8 mouse cellular contexts compared by ENCODE assay signal in genomic region chr5:100039602-100040142, GRCm38 (mm10). TPM values are rescaled to one million over a fixed set of nuclear protein-coding genes. Genes with fewer than 3 reads are reported as not detected.
DNase-seq lines count a peak whose midpoint lies in the region; ATAC-seq and TF ChIP-seq lines count a peak whose summit lies in the region.

TSS of gene Hnrnpdl (minus strand) at chr5:100039664.
TSS of gene Enoph1 (plus strand) at chr5:100039985.

- H3K4me1 ChIP-seq in MEL (ENCODE audit: control insufficient read depth in 1 of 2, insufficient read depth in 2 of 2, low read length in 2 of 2): peaks cover 2 to 20% of the 10 kb centered on the region in 2 experiments
- no peaks in the 10 kb centered on the region for H3K4me1 ChIP-seq in cerebellum, adult 2 months (ENCODE audit: control insufficient read depth, insufficient read depth, low read length)
- peaks cover 15% of the 10 kb centered on the region for H3K4me1 ChIP-seq in lung, postnatal 0 days (ENCODE audit: insufficient read depth, low read depth, low read length)

- peak; percentile 97 for DNase-seq in MEL (ENCODE audit: low read depth, low spot score)
- peak; percentile 93 to 98 for DNase-seq in cerebellum, adult 2 months
- DNase-seq in forelimb bud, embryonic 11.5 days (ENCODE audit: low read depth, low spot score): peak; percentile 95
- DNase-seq in layer of hippocampus, adult 9-11 months: peak; percentile 97
- peak; percentile 97 for DNase-seq in lung, postnatal 0 days (ENCODE audit: low spot score)
- DNase-seq in ovary, postnatal 14 days (ENCODE audit: low spot score): peak; percentile 89
- DNase-seq in thymus, postnatal 14 days: peak; percentile 94

- no peak for TF ChIP-seq RAD21 in MEL (IDR thresholded peaks at IDR 0.05; ENCODE audit: low read depth, low read length)

- H3K27ac ChIP-seq in MEL (ENCODE audit: control insufficient read depth, low read depth, low read length): peak within 1 kb of the TSS; percentile 91
- peak within 1 kb of the TSS; percentile 96 for H3K27ac ChIP-seq in cerebellum, adult 2 months (ENCODE audit: insufficient read depth, low read length)
- peak within 1 kb of the TSS; percentile 91 for H3K27ac ChIP-seq in lung, postnatal 0 days (ENCODE audit: low read length)

- H3K79me2 ChIP-seq in MEL (ENCODE audit: control insufficient read depth, insufficient read depth, low read length, poor library complexity): peaks cover 88% of the 10 kb centered on the region

- peak within 1 kb of the TSS; percentile 97 to 98 for H3K4me3 ChIP-seq in MEL (ENCODE audit: control insufficient read depth in 1 of 2, insufficient read depth in 1 of 2, low read depth in 2 of 2, low read length in 2 of 2)
- H3K4me3 ChIP-seq in cerebellum, adult 2 months (replicated peaks; ENCODE audit: insufficient read depth, low read depth, low read length): peak within 1 kb of the TSS; percentile 97
- peak within 1 kb of the TSS; percentile 99 for H3K4me3 ChIP-seq in lung, postnatal 0 days (ENCODE audit: low read depth, low read length)

- TF ChIP-seq EP300 in MEL (IDR thresholded peaks at IDR 0.05; ENCODE audit: low read depth in 1 of 2, low read length in 2 of 2): no peak
- no peak for TF ChIP-seq EP300 in lung, postnatal 0 days (IDR thresholded peaks at IDR 0.05)

- no peak for TF ChIP-seq CTCF in MEL (IDR thresholded peaks at IDR 0.05 in 2 of 3, conservative IDR thresholded peaks at IDR 0.05 in 1 of 3; ENCODE audit: control insufficient read depth in 1 of 3, insufficient read depth in 1 of 3, low read depth in 2 of 3, low read length in 3 of 3, poor library complexity in 1 of 3, severe bottlenecking in 1 of 3)
- no peak for TF ChIP-seq CTCF in cerebellum, adult 2 months (IDR thresholded peaks at IDR 0.05; ENCODE audit: borderline replicate concordance, insufficient read depth, low read depth, low read length)
- TF ChIP-seq CTCF in lung, postnatal 0 days (IDR thresholded peaks at IDR 0.05): peak; percentile 27; the same call in 1 of the 2 replicates

- H3K9me3 ChIP-seq in MEL (replicated peaks; ENCODE audit: insufficient read depth, low read length): no peaks in the 10 kb centered on the region
- no peaks in the 10 kb centered on the region for H3K9me3 ChIP-seq in lung, postnatal 0 days (ENCODE audit: low read length)

- peak within 1 kb of the TSS; percentile 98 for H3K4me2 ChIP-seq in lung, postnatal 0 days (replicated peaks; ENCODE audit: low read depth, low read length)

- peak; percentile 58 to 67 for ATAC-seq in hematopoietic stem cell, adult 5-6 weeks (replicated peaks in 1 of 2; ENCODE audit: insufficient read depth in 1 of 2, low FRiP score in 2 of 2, low TSS enrichment in 1 of 2, low read depth in 1 of 2, poor library complexity in 2 of 2, severe bottlenecking in 2 of 2)
- ATAC-seq in lung, postnatal 0 days: peak; percentile 83

- peak; percentile 66 to 80 for TF ChIP-seq POLR2A in MEL (IDR thresholded peaks at IDR 0.05; ENCODE audit: control insufficient read depth in 1 of 2, insufficient read depth in 1 of 2, low read depth in 1 of 2, low read length in 2 of 2, poor library complexity in 1 of 2)
- TF ChIP-seq POLR2A in cerebellum, adult 2 months (IDR thresholded peaks at IDR 0.05; ENCODE audit: borderline replicate concordance, insufficient read depth, low read length): peak; percentile 57; the same call in 1 of the 2 replicates

- 1% methylated on average over 57 of the region's 57 CpGs for WGBS in cerebellum, adult 2 months
- WGBS in lung, postnatal 0 days: under 1% methylated on average over 51 of the region's 57 CpGs

- peak within 1 kb of the TSS; percentile 98 for H3K9ac ChIP-seq in MEL (ENCODE audit: control insufficient read depth, low read depth, low read length, poor library complexity, severe bottlenecking)
- H3K9ac ChIP-seq in lung, postnatal 0 days (replicated peaks; ENCODE audit: low read depth): peak within 1 kb of the TSS; percentile 87

- H3K36me3 ChIP-seq in MEL (ENCODE audit: control insufficient read depth in 1 of 2, insufficient read depth in 2 of 2, low read length in 2 of 2): peaks cover 25 to 39% of the 10 kb centered on the region in 2 experiments
- peaks cover 5% of the 10 kb centered on the region; the same call in 1 of the 2 replicates for H3K36me3 ChIP-seq in lung, postnatal 0 days (ENCODE audit: insufficient read depth, low read length)

- no peaks in the 10 kb centered on the region for H3K27me3 ChIP-seq in MEL (ENCODE audit: control insufficient read depth in 1 of 2, insufficient read depth in 2 of 2, low read length in 2 of 2)
- no peaks in the 10 kb centered on the region for H3K27me3 ChIP-seq in cerebellum, adult 2 months (ENCODE audit: control insufficient read depth, insufficient read depth, low read length)
- no peaks in the 10 kb centered on the region for H3K27me3 ChIP-seq in lung, postnatal 0 days (replicated peaks; ENCODE audit: insufficient read depth, low read length)

TF ChIP-seq in MEL, 35 proteins besides CTCF, POLR2A, EP300 and RAD21 (continues in another document):
- TF ChIP-seq SMC3 (IDR thresholded peaks at IDR 0.05; ENCODE audit: low read depth, low read length) (no peak), CHD1 (IDR thresholded peaks at IDR 0.05; ENCODE audit: low read depth, low read length) (no peak), MXI1 (IDR thresholded peaks at IDR 0.05; ENCODE audit: low read depth, low read length) (peak; percentile 97), ETS1 (IDR thresholded peaks at IDR 0.05; ENCODE audit: low read depth, low read length) (0 out of 2 replicates have a peak, but pooled peaks have one; percentile 37), POLR2AphosphoS5 (IDR thresholded peaks at IDR 0.05; ENCODE audit: borderline replicate concordance, low read depth, low read length) (no peak), ZKSCAN1 (IDR thresholded peaks at IDR 0.05; ENCODE audit: low read depth, low read length) (no peak), ELF1 (IDR thresholded peaks at IDR 0.05; ENCODE audit: low read depth, low read length) (peak; percentile 8; the same call in 1 of the 2 replicates), MYC (IDR thresholded peaks at IDR 0.05; ENCODE audit: low read depth, low read length) (peak; percentile 68; the same call in 1 of the 2 replicates), RCOR1 (IDR thresholded peaks at IDR 0.05; ENCODE audit: low read depth, low read length) (no peak), CHD2 (IDR thresholded peaks at IDR 0.05; ENCODE audit: low read length) (no peak), MAX (IDR thresholded peaks at IDR 0.05; ENCODE audit: low read length) (peak; percentile 89), NRF1 (IDR thresholded peaks at IDR 0.05; ENCODE audit: insufficient read depth, low read depth, low read length, poor library complexity, severe bottlenecking) (peak; percentile 62), MYB (IDR thresholded peaks at IDR 0.05; ENCODE audit: low read depth, low read length) (no peak), TBP (IDR thresholded peaks at IDR 0.05; ENCODE audit: low read depth, low read length) (peak; percentile 52; the same call in 1 of the 2 replicates), MAFK (IDR thresholded peaks at IDR 0.05; ENCODE audit: borderline replicate concordance, low read depth, low read length) (no peak), TAL1 (IDR thresholded peaks at IDR 0.05; ENCODE audit: low read length) (no peak), POLR2AphosphoS2 (IDR thresholded peaks at IDR 0.05; ENCODE audit: low read length) (no peak; the same call in 1 of the 2 replicates), SIN3A (IDR thresholded peaks at IDR 0.05; ENCODE audit: low read length) (peak; percentile 69; the same call in 1 of the 2 replicates), GATA1 (IDR thresholded peaks at IDR 0.05; ENCODE audit: low read depth, low read length) (no peak), HCFC1 (IDR thresholded peaks at IDR 0.05; ENCODE audit: low read depth, low read length) (peak; percentile 60), UBTF (IDR thresholded peaks at IDR 0.05; ENCODE audit: borderline replicate concordance, insufficient read depth, low read depth, low read length) (0 out of 2 replicates have a peak, but pooled peaks have one; percentile 39), ZNF384 (IDR thresholded peaks at IDR 0.05; ENCODE audit: low read depth, low read length) (no peak), E2F4 (IDR thresholded peaks at IDR 0.05; ENCODE audit: borderline replicate concordance, low read depth, low read length) (no peak), MAZ (IDR thresholded peaks at IDR 0.05; ENCODE audit: low read depth, low read length) (peak; percentile 85), ZC3H11A (IDR thresholded peaks at IDR 0.05; ENCODE audit: low read depth, low read length) (no peak), MEF2A (IDR thresholded peaks at IDR 0.05; ENCODE audit: extremely low read depth, insufficient replicate concordance, low read depth, low read length, poor library complexity, severe bottlenecking) (no peak), ZMIZ1 (IDR thresholded peaks at IDR 0.05; ENCODE audit: low read depth, low read length) (no peak), USF1 (IDR thresholded peaks at IDR 0.05; ENCODE audit: low read depth, low read length) (peak; percentile 93), BHLHE40 (IDR thresholded peaks at IDR 0.05; ENCODE audit: borderline replicate concordance, low read depth, low read length) (peak; percentile 72; the same call in 1 of the 2 replicates), USF2 (IDR thresholded peaks at IDR 0.05; ENCODE audit: borderline replicate concordance in 1 of 2, insufficient read depth in 1 of 2, low read depth in 1 of 2, low read length in 2 of 2) (peak in 1 of 2 experiments; percentile 60; a peak in 1 of 4 replicates), KAT2A (conservative IDR thresholded peaks at IDR 0.05; ENCODE audit: low read depth, low read length) (no peak), JUND (IDR thresholded peaks at IDR 0.05; ENCODE audit: low read depth, low read length) (no peak)

RNA-seq across cellular contexts. Expression of gene Hnrnpdl, which starts in this region (rescaled TPM):
- total RNA-seq in MEL (2012; rRNA removed): 140 and 153 TPM in 2 replicates
- polyA plus RNA-seq in MEL (2012; ENCODE audit: insufficient read depth in 1 of 2, insufficient read length in 2 of 2, low read depth in 1 of 2, low replicate concordance in 2 of 2, missing spikeins in 1 of 2): 100 to 1,000 TPM in 1 of 2 experiments, not detected in 1; 239 TPM
- 257 and 262 TPM in 2 replicates for polyA plus RNA-seq in cerebellum, adult 2 months (2012; rRNA removed)
- total RNA-seq in hematopoietic stem cell, adult 5-6 weeks (2017): 446 and 584 TPM in 2 replicates
- 59.5 and 70.9 TPM in 2 replicates for polyA plus RNA-seq in lung, postnatal 0 days (2015; fragmentation: Nextera tagmentation; extraction: Ambion mirVana)

RNA-seq across cellular contexts. Expression of gene Enoph1, which starts in this region (rescaled TPM):
- total RNA-seq in MEL (2012; rRNA removed): 78.7 and 83.3 TPM in 2 replicates
- 10 to 100 TPM in 1 of 2 experiments, not detected in 1; 89.0 TPM for polyA plus RNA-seq in MEL (2012; ENCODE audit: insufficient read depth in 1 of 2, insufficient read length in 2 of 2, low read depth in 1 of 2, low replicate concordance in 2 of 2, missing spikeins in 1 of 2)
- 64.7 and 74.6 TPM in 2 replicates for polyA plus RNA-seq in cerebellum, adult 2 months (2012; rRNA removed)
- total RNA-seq in hematopoietic stem cell, adult 5-6 weeks (2017): 37.5 and 40.0 TPM in 2 replicates
- 27.9 and 29.6 TPM in 2 replicates for polyA plus RNA-seq in lung, postnatal 0 days (2015; fragmentation: Nextera tagmentation; extraction: Ambion mirVana)

Comparison
In these comparisons a context has a peak if more than half of its experiments do, and no peak if none do; other contexts are left out.
1. Peak in every context shown above with its lines: DNase-seq, ATAC-seq, H3K4me3 ChIP-seq and H3K27ac ChIP-seq.